Mouse (Mus musculus): Measurements from ENCODE around the gene Gm340. TPM values are rescaled to one million over a fixed set of nuclear protein-coding genes. Genes with fewer than 3 reads are reported as not detected.

Gene Gm340
- 1.3 and 1.4 TPM in 2 replicates for polyA plus RNA-seq (2012; rRNA removed)

GRCm38 (mm10) chr19:41581706-41582420 is at the start of gene Gm340:
TSS of gene Gm340 (plus strand) at chr19:41582370.
- Histone ChIP-seq H3K4me3 (ENCODE audit: insufficient read depth, low read depth, low read length) (no peak within 1 kb of the TSS), H3K27me3 (replicated peaks; ENCODE audit: control insufficient read depth, insufficient read depth, low read length) (no peaks in the 10 kb centered on the region), H3K4me1 (ENCODE audit: control insufficient read depth, insufficient read depth, low read length) (peaks cover 8% of the 10 kb centered on the region; the same call in 1 of the 2 replicates), H3K36me3 (ENCODE audit: control insufficient read depth, insufficient read depth, low read length) (no peaks in the 10 kb centered on the region), H3K27ac (ENCODE audit: insufficient read depth, low read depth, low read length) (no peak within 1 kb of the TSS)
- WGBS, result 81% methylated on average over 23 of the region's 23 CpGs
- DNase-seq, result no peak
- TF ChIP-seq CTCF (conservative IDR thresholded peaks at IDR 0.05; ENCODE audit: insufficient read depth, insufficient read length, low read depth, low read length) (no peak), POLR2A (IDR thresholded peaks at IDR 0.05; ENCODE audit: low read depth, low read length) (no peak)

- 91% methylated on average over 3 of the region's 3 CpGs for WGBS
- H3K4me1 ChIP-seq (ENCODE audit: control insufficient read depth, insufficient read depth, low read length), result no peaks in the 10 kb centered on the region
- H3K4me3 ChIP-seq (ENCODE audit: insufficient read depth, low read depth, low read length), result no peak overlapping the region
- H3K27ac ChIP-seq (ENCODE audit: insufficient read depth, low read depth, low read length), result no peak overlapping the region
- no peaks in the 10 kb centered on the region for H3K36me3 ChIP-seq (ENCODE audit: control insufficient read depth, insufficient read depth, low read length)
- H3K27me3 ChIP-seq (replicated peaks; ENCODE audit: control insufficient read depth, insufficient read depth, low read length), result no peaks in the 10 kb centered on the region
- no peak for TF ChIP-seq CTCF (conservative IDR thresholded peaks at IDR 0.05; ENCODE audit: insufficient read depth, insufficient read length, low read depth, low read length)
- no peak for TF ChIP-seq POLR2A (IDR thresholded peaks at IDR 0.05; ENCODE audit: low read depth, low read length)
- no peak for DNase-seq
Measured at GRCm38 (mm10) chr19:41534021-41534420, 48.1 kb upstream of the Gm340 start.

- Histone ChIP-seq H3K4me1 (ENCODE audit: control insufficient read depth, insufficient read depth, low read length) (peaks cover 7% of the 10 kb centered on the region; the same call in 1 of the 2 replicates), H3K27me3 (replicated peaks; ENCODE audit: control insufficient read depth, insufficient read depth, low read length) (no peaks in the 10 kb centered on the region), H3K4me3 (ENCODE audit: insufficient read depth, low read depth, low read length) (no peak overlapping the region), H3K36me3 (ENCODE audit: control insufficient read depth, insufficient read depth, low read length) (peaks cover 9% of the 10 kb centered on the region), H3K27ac (ENCODE audit: insufficient read depth, low read depth, low read length) (no peak overlapping the region)
- DNase-seq, result no peak
- WGBS, result 73% methylated on average over 4 of the region's 4 CpGs
- no peak for TF ChIP-seq CTCF (conservative IDR thresholded peaks at IDR 0.05; ENCODE audit: insufficient read depth, insufficient read length, low read depth, low read length)
- TF ChIP-seq POLR2A (IDR thresholded peaks at IDR 0.05; ENCODE audit: low read depth, low read length), result no peak
Measured at GRCm38 (mm10) chr19:41556981-41557380, 25.2 kb upstream of the Gm340 start.

- peaks cover 7% of the 10 kb centered on the region; the same call in 1 of the 2 replicates for H3K4me1 ChIP-seq (ENCODE audit: control insufficient read depth, insufficient read depth, low read length)
- no peak for DNase-seq
- 58% methylated on average over 4 of the region's 4 CpGs for WGBS
- no peaks in the 10 kb centered on the region for H3K27me3 ChIP-seq (replicated peaks; ENCODE audit: control insufficient read depth, insufficient read depth, low read length)
- no peak for TF ChIP-seq POLR2A (IDR thresholded peaks at IDR 0.05; ENCODE audit: low read depth, low read length)
- no peak for TF ChIP-seq CTCF (conservative IDR thresholded peaks at IDR 0.05; ENCODE audit: insufficient read depth, insufficient read length, low read depth, low read length)
- peaks cover 9% of the 10 kb centered on the region for H3K36me3 ChIP-seq (ENCODE audit: control insufficient read depth, insufficient read depth, low read length)
- H3K4me3 ChIP-seq (ENCODE audit: insufficient read depth, low read depth, low read length), result no peak overlapping the region
- H3K27ac ChIP-seq (ENCODE audit: insufficient read depth, low read depth, low read length), result no peak overlapping the region
Measured at GRCm38 (mm10) chr19:41557491-41557890, 24.7 kb upstream of the Gm340 start.

- WGBS, result 74% methylated on average over 9 of the region's 9 CpGs
- Histone ChIP-seq H3K4me1 (ENCODE audit: control insufficient read depth, insufficient read depth, low read length) (peaks cover 7% of the 10 kb centered on the region; the same call in 1 of the 2 replicates), H3K36me3 (ENCODE audit: control insufficient read depth, insufficient read depth, low read length) (peaks cover 9% of the 10 kb centered on the region), H3K4me3 (ENCODE audit: insufficient read depth, low read depth, low read length) (no peak overlapping the region), H3K27me3 (replicated peaks; ENCODE audit: control insufficient read depth, insufficient read depth, low read length) (no peaks in the 10 kb centered on the region), H3K27ac (ENCODE audit: insufficient read depth, low read depth, low read length) (no peak overlapping the region)
- DNase-seq, result no peak
- TF ChIP-seq CTCF (conservative IDR thresholded peaks at IDR 0.05; ENCODE audit: insufficient read depth, insufficient read length, low read depth, low read length) (no peak), POLR2A (IDR thresholded peaks at IDR 0.05; ENCODE audit: low read depth, low read length) (no peak)
Measured at GRCm38 (mm10) chr19:41558891-41559486, 23.2 kb upstream of the Gm340 start.

GRCm38 (mm10) chr19:41560856-41561255 is 21.3 kb upstream of the Gm340 start:
- TF ChIP-seq POLR2A (IDR thresholded peaks at IDR 0.05; ENCODE audit: low read depth, low read length) (no peak), CTCF (conservative IDR thresholded peaks at IDR 0.05; ENCODE audit: insufficient read depth, insufficient read length, low read depth, low read length) (no peak)
- Histone ChIP-seq H3K4me3 (ENCODE audit: insufficient read depth, low read depth, low read length) (no peak overlapping the region), H3K4me1 (ENCODE audit: control insufficient read depth, insufficient read depth, low read length) (peaks cover 7% of the 10 kb centered on the region; the same call in 1 of the 2 replicates), H3K27me3 (replicated peaks; ENCODE audit: control insufficient read depth, insufficient read depth, low read length) (no peaks in the 10 kb centered on the region), H3K36me3 (ENCODE audit: control insufficient read depth, insufficient read depth, low read length) (peaks cover 5% of the 10 kb centered on the region), H3K27ac (ENCODE audit: insufficient read depth, low read depth, low read length) (no peak overlapping the region)
- WGBS, result 65% methylated on average over 3 of the region's 3 CpGs
- peak; percentile 48 for DNase-seq

GRCm38 (mm10) chr19:41568791-41569190 is 13.4 kb upstream of the Gm340 start:
- Histone ChIP-seq H3K4me3 (ENCODE audit: insufficient read depth, low read depth, low read length) (no peak overlapping the region), H3K36me3 (ENCODE audit: control insufficient read depth, insufficient read depth, low read length) (no peaks in the 10 kb centered on the region), H3K4me1 (ENCODE audit: control insufficient read depth, insufficient read depth, low read length) (no peaks in the 10 kb centered on the region), H3K27me3 (replicated peaks; ENCODE audit: control insufficient read depth, insufficient read depth, low read length) (no peaks in the 10 kb centered on the region), H3K27ac (ENCODE audit: insufficient read depth, low read depth, low read length) (no peak overlapping the region)
- DNase-seq, result no peak
- WGBS, result 52% methylated on average over 2 of the region's 2 CpGs
- TF ChIP-seq CTCF (conservative IDR thresholded peaks at IDR 0.05; ENCODE audit: insufficient read depth, insufficient read length, low read depth, low read length) (no peak), POLR2A (IDR thresholded peaks at IDR 0.05; ENCODE audit: low read depth, low read length) (no peak)

Data from kidney, adult 2 months (tissue).